Mouse (Mus musculus): ENCODE data around the gene Taar5. TPM values are rescaled to one million over a fixed set of nuclear protein-coding genes. Genes with fewer than 3 reads are reported as not detected.

Gene Taar5
- total RNA-seq, 1 experiment = not detected

GRCm38 (mm10) chr10:23938312-23938711 is 32.2 kb upstream of the Taar5 start, which contains the start of gene Taar2:
Gene Taar2, plus strand, starts transcription at chr10:23938572.
- H3K36me3 ChIP-seq (ENCODE audit: control insufficient read depth, insufficient read depth, low read length, poor library complexity, severe bottlenecking) = no peaks in the 10 kb centered on the region
- in situ Hi-C loops (cut with MboI; ENCODE audit: low sequenced_read_pairs in 2 of 2, unreplicated experiment in 2 of 2) = no loop called here
- no peaks in the 10 kb centered on the region for H3K9me3 ChIP-seq (ENCODE audit: control insufficient read depth, insufficient read depth, low read depth, low read length)
- no peak within 1 kb of the TSS for H3K4me3 ChIP-seq (ENCODE audit: insufficient read depth in 1 of 2, low read depth in 1 of 2, low read length in 2 of 2, poor library complexity in 1 of 2, severe bottlenecking in 1 of 2)
- no peak for TF ChIP-seq ZC3H11A (IDR thresholded peaks at IDR 0.05; ENCODE audit: borderline replicate concordance, low read depth, low read length)
- TF ChIP-seq HCFC1 (IDR thresholded peaks at IDR 0.05; ENCODE audit: borderline replicate concordance, insufficient read depth, low read length) = no peak
- no peak for TF ChIP-seq MAFK (IDR thresholded peaks at IDR 0.05; ENCODE audit: insufficient read depth, low read depth, low read length)
- TF ChIP-seq ZNF384 (IDR thresholded peaks at IDR 0.05; ENCODE audit: low read depth, low read length) = no peak
- no peak for TF ChIP-seq CHD2 (IDR thresholded peaks at IDR 0.05; ENCODE audit: low read depth, low read length)
- DNase-seq (ENCODE audit: low read depth, low spot score) = no peak
- no peak within 1 kb of the TSS for H3K27ac ChIP-seq (ENCODE audit: insufficient read depth, low read depth, low read length, poor library complexity, severe bottlenecking)
- no peak within 1 kb of the TSS for H3K9ac ChIP-seq (ENCODE audit: insufficient read depth, low read depth, low read length, poor library complexity, severe bottlenecking)
- H3K4me1 ChIP-seq (ENCODE audit: control insufficient read depth in 2 of 2, insufficient read depth in 2 of 2, low read length in 2 of 2, poor library complexity in 1 of 2) = peaks cover 0 to 2% of the 10 kb centered on the region in 2 experiments; a peak in 1 of 4 replicates

GRCm38 (mm10) chr10:23942465-23942864 is 28.0 kb upstream of the Taar5 start:
- in situ Hi-C loops (cut with MboI; ENCODE audit: low sequenced_read_pairs in 2 of 2, unreplicated experiment in 2 of 2) = no loop called here
- Histone ChIP-seq H3K4me1 (ENCODE audit: control insufficient read depth in 2 of 2, insufficient read depth in 2 of 2, low read length in 2 of 2, poor library complexity in 1 of 2) (0 out of 4 replicates have a peak, but pooled peaks cover 0 to 2% of the 10 kb centered on the region in 2 experiments), H3K9ac (ENCODE audit: insufficient read depth, low read depth, low read length, poor library complexity, severe bottlenecking) (no peak overlapping the region), H3K27ac (ENCODE audit: insufficient read depth, low read depth, low read length, poor library complexity, severe bottlenecking) (no peak overlapping the region), H3K4me3 (ENCODE audit: insufficient read depth in 1 of 2, low read depth in 1 of 2, low read length in 2 of 2, poor library complexity in 1 of 2, severe bottlenecking in 1 of 2) (no peak overlapping the region), H3K36me3 (ENCODE audit: control insufficient read depth, insufficient read depth, low read length, poor library complexity, severe bottlenecking) (no peaks in the 10 kb centered on the region), H3K9me3 (ENCODE audit: control insufficient read depth, insufficient read depth, low read depth, low read length) (no peaks in the 10 kb centered on the region)
- peak; percentile 77 for DNase-seq (ENCODE audit: low read depth, low spot score)
- no peak for TF ChIP-seq ZNF384 (IDR thresholded peaks at IDR 0.05; ENCODE audit: low read depth, low read length)
- TF ChIP-seq CHD2 (IDR thresholded peaks at IDR 0.05; ENCODE audit: low read depth, low read length) = no peak
- TF ChIP-seq ZC3H11A (IDR thresholded peaks at IDR 0.05; ENCODE audit: borderline replicate concordance, low read depth, low read length) = peak; percentile 23; the same call in 1 of the 2 replicates

GRCm38 (mm10) chr10:23948026-23948425 is 22.5 kb upstream of the Taar5 start:
- no peaks in the 10 kb centered on the region for H3K4me1 ChIP-seq (ENCODE audit: control insufficient read depth in 2 of 2, insufficient read depth in 2 of 2, low read length in 2 of 2, poor library complexity in 1 of 2)
- no peak overlapping the region for H3K4me3 ChIP-seq (ENCODE audit: insufficient read depth in 1 of 2, low read depth in 1 of 2, low read length in 2 of 2, poor library complexity in 1 of 2, severe bottlenecking in 1 of 2)
- no peak for DNase-seq (ENCODE audit: low read depth, low spot score)
- in situ Hi-C loops (cut with MboI; ENCODE audit: low sequenced_read_pairs in 2 of 2, unreplicated experiment in 2 of 2) = no loop called here
- H3K27ac ChIP-seq (ENCODE audit: insufficient read depth, low read depth, low read length, poor library complexity, severe bottlenecking) = no peak overlapping the region
- no peaks in the 10 kb centered on the region for H3K9me3 ChIP-seq (ENCODE audit: control insufficient read depth, insufficient read depth, low read depth, low read length)
- H3K36me3 ChIP-seq (ENCODE audit: control insufficient read depth, insufficient read depth, low read length, poor library complexity, severe bottlenecking) = no peaks in the 10 kb centered on the region
- H3K9ac ChIP-seq (ENCODE audit: insufficient read depth, low read depth, low read length, poor library complexity, severe bottlenecking) = no peak overlapping the region
- no peak for TF ChIP-seq MAFK (IDR thresholded peaks at IDR 0.05; ENCODE audit: insufficient read depth, low read depth, low read length)
- no peak for TF ChIP-seq HCFC1 (IDR thresholded peaks at IDR 0.05; ENCODE audit: borderline replicate concordance, insufficient read depth, low read length)
- TF ChIP-seq ZNF384 (IDR thresholded peaks at IDR 0.05; ENCODE audit: low read depth, low read length) = no peak
- no peak for TF ChIP-seq ZC3H11A (IDR thresholded peaks at IDR 0.05; ENCODE audit: borderline replicate concordance, low read depth, low read length)
- TF ChIP-seq CHD2 (IDR thresholded peaks at IDR 0.05; ENCODE audit: low read depth, low read length) = no peak

- in situ Hi-C loops (cut with MboI; ENCODE audit: low sequenced_read_pairs in 2 of 2, unreplicated experiment in 2 of 2) = loop anchor here in 1 of 2 experiments (25.0 kb wide), 1 partner anchor 663 kb away; no protein-coding TSS in a partner anchor
- no peaks in the 10 kb centered on the region for H3K36me3 ChIP-seq (ENCODE audit: control insufficient read depth, insufficient read depth, low read length, poor library complexity, severe bottlenecking)
- TF ChIP-seq ZNF384 (IDR thresholded peaks at IDR 0.05; ENCODE audit: low read depth, low read length) (no peak), ZC3H11A (IDR thresholded peaks at IDR 0.05; ENCODE audit: borderline replicate concordance, low read depth, low read length) (no peak), CHD2 (IDR thresholded peaks at IDR 0.05; ENCODE audit: low read depth, low read length) (no peak)
- H3K4me1 ChIP-seq (ENCODE audit: control insufficient read depth in 2 of 2, insufficient read depth in 2 of 2, low read length in 2 of 2, poor library complexity in 1 of 2) = no peaks in the 10 kb centered on the region; a peak in 1 of 4 replicates
- no peak within 1 kb of the TSS for H3K4me3 ChIP-seq (ENCODE audit: insufficient read depth in 1 of 2, low read depth in 1 of 2, low read length in 2 of 2, poor library complexity in 1 of 2, severe bottlenecking in 1 of 2)
- H3K9me3 ChIP-seq (ENCODE audit: control insufficient read depth, insufficient read depth, low read depth, low read length) = no peaks in the 10 kb centered on the region
- no peak for DNase-seq (ENCODE audit: low read depth, low spot score)
- no peak within 1 kb of the TSS for H3K27ac ChIP-seq (ENCODE audit: insufficient read depth, low read depth, low read length, poor library complexity, severe bottlenecking)
- no peak within 1 kb of the TSS for H3K9ac ChIP-seq (ENCODE audit: insufficient read depth, low read depth, low read length, poor library complexity, severe bottlenecking)
These were observed 20.9 kb upstream of the Taar5 start, which contains the start of gene Taar3 for GRCm38 (mm10) chr10:23949508-23950005. Gene Taar3, plus strand, starts transcription at chr10:23949558.

GRCm38 (mm10) chr10:23951714-23952113 is 18.8 kb upstream of the Taar5 start:
- Histone ChIP-seq H3K4me1 (ENCODE audit: control insufficient read depth in 2 of 2, insufficient read depth in 2 of 2, low read length in 2 of 2, poor library complexity in 1 of 2) (no peaks in the 10 kb centered on the region; a peak in 1 of 4 replicates), H3K9me3 (ENCODE audit: control insufficient read depth, insufficient read depth, low read depth, low read length) (no peaks in the 10 kb centered on the region), H3K4me3 (ENCODE audit: insufficient read depth in 1 of 2, low read depth in 1 of 2, low read length in 2 of 2, poor library complexity in 1 of 2, severe bottlenecking in 1 of 2) (no peak overlapping the region), H3K36me3 (ENCODE audit: control insufficient read depth, insufficient read depth, low read length, poor library complexity, severe bottlenecking) (no peaks in the 10 kb centered on the region), H3K27ac (ENCODE audit: insufficient read depth, low read depth, low read length, poor library complexity, severe bottlenecking) (no peak overlapping the region), H3K9ac (ENCODE audit: insufficient read depth, low read depth, low read length, poor library complexity, severe bottlenecking) (no peak overlapping the region)
- in situ Hi-C loops (cut with MboI; ENCODE audit: low sequenced_read_pairs in 2 of 2, unreplicated experiment in 2 of 2) = loop anchor here in 1 of 2 experiments (25.0 kb wide), 1 partner anchor 661 kb away; no protein-coding TSS in a partner anchor
- no peak for DNase-seq (ENCODE audit: low read depth, low spot score)
- TF ChIP-seq ZC3H11A (IDR thresholded peaks at IDR 0.05; ENCODE audit: borderline replicate concordance, low read depth, low read length) (no peak), MAFK (IDR thresholded peaks at IDR 0.05; ENCODE audit: insufficient read depth, low read depth, low read length) (no peak), HCFC1 (IDR thresholded peaks at IDR 0.05; ENCODE audit: borderline replicate concordance, insufficient read depth, low read length) (no peak), ZNF384 (IDR thresholded peaks at IDR 0.05; ENCODE audit: low read depth, low read length) (no peak), CHD2 (IDR thresholded peaks at IDR 0.05; ENCODE audit: low read depth, low read length) (no peak)
